ENCODE assay signal across 22 mouse cellular contexts in the genomic region with DNA sequence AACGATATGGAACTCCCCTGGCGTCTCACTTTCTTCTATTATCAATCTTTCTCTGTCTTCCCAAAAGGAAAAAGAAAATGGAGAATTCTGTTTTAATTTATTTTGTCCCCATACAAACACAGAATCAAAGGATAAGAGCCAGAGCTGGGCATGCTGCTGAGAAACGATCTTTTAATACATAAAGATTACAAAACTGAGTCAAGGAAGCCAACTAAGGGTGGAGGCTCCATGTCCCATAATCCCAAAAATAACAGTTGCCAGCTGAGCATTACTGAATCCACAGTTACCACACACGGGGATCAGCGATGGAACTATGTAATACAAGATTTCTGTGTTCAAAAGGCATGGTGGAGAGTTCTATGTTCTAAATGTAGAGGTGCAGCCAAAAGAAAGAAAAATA.
DNase-seq lines count a peak whose midpoint lies in the region; ATAC-seq and TF ChIP-seq lines count a peak whose summit lies in the region.
"Had no signal": no experiment of that assay in that cellular context is flagged by ENCODE, and none has a peak within 500 bp of the region (broad histone marks: within the 10 kb centered on the region; RNA-seq: fewer than 3 reads in every experiment).

No protein-coding gene starts in this region.

- no peak overlapping the region for H3K4me2 ChIP-seq in midbrain, embryonic 11.5 days
- H3K4me2 ChIP-seq in midbrain, embryonic 13.5 days (replicated peaks), result no peak overlapping the region
- H3K4me2 ChIP-seq in forebrain, embryonic 12.5 days, result no peak overlapping the region

- no peaks in the 10 kb centered on the region for H3K27me3 ChIP-seq in midbrain, embryonic 11.5 days (ENCODE audit: control insufficient read depth, insufficient read depth, low read length)
- no peaks in the 10 kb centered on the region for H3K27me3 ChIP-seq in midbrain, embryonic 13.5 days
- H3K27me3 ChIP-seq in heart, adult 2 months (ENCODE audit: control insufficient read depth, insufficient read depth, low read length), result no peaks in the 10 kb centered on the region
- H3K27me3 ChIP-seq in forebrain, embryonic 12.5 days, result no peaks in the 10 kb centered on the region
- H3K27me3 ChIP-seq: CH12.LX, Patski had no signal

- H3K4me1 ChIP-seq in midbrain, embryonic 11.5 days (ENCODE audit: control insufficient read depth, insufficient read depth, low read length), result no peaks in the 10 kb centered on the region
- H3K4me1 ChIP-seq in midbrain, embryonic 13.5 days (replicated peaks), result no peaks in the 10 kb centered on the region
- H3K4me1 ChIP-seq in heart, adult 2 months (ENCODE audit: control insufficient read depth, insufficient read depth, low read length), result peaks cover 3% of the 10 kb centered on the region
- no peaks in the 10 kb centered on the region for H3K4me1 ChIP-seq in forebrain, embryonic 12.5 days

- no peak for ATAC-seq in midbrain, embryonic 11.5 days (ENCODE audit: low FRiP score)
- ATAC-seq in midbrain, embryonic 13.5 days, result no peak
- no peak for ATAC-seq in forebrain, embryonic 12.5 days (ENCODE audit: low FRiP score)
- ATAC-seq: activated CD4-positive, CD25-positive, alpha-beta regulatory T cell, adult 4 months; CD4-positive, CD25-positive, alpha-beta regulatory T cell, adult 4 months; Patski had no signal

- H3K36me3 ChIP-seq in midbrain, embryonic 11.5 days (ENCODE audit: control insufficient read depth, insufficient read depth, low read length), result no peaks in the 10 kb centered on the region
- no peaks in the 10 kb centered on the region for H3K36me3 ChIP-seq in midbrain, embryonic 13.5 days
- H3K36me3 ChIP-seq in heart, adult 2 months (ENCODE audit: control insufficient read depth, insufficient read depth, low read length), result peaks cover 5% of the 10 kb centered on the region
- no peaks in the 10 kb centered on the region for H3K36me3 ChIP-seq in forebrain, embryonic 12.5 days (replicated peaks)
- H3K36me3 ChIP-seq: G1E had no signal

- intact Hi-C loops in heart, adult 2 months (cut with DNase I), result no loop called here

- no peaks in the 10 kb centered on the region for H3K9me3 ChIP-seq in midbrain, embryonic 11.5 days (ENCODE audit: control insufficient read depth, low read length)
- H3K9me3 ChIP-seq in midbrain, embryonic 13.5 days, result no peaks in the 10 kb centered on the region
- no peaks in the 10 kb centered on the region for H3K9me3 ChIP-seq in forebrain, embryonic 12.5 days

- DNase-seq in midbrain, embryonic 11.5 days (ENCODE audit: low spot score, missing footprints), result peak; percentile 56
- peak; percentile 59 for DNase-seq in fat pad, adult 2 months (ENCODE audit: extremely low read depth, low read depth, low spot score)
- DNase-seq in gonadal fat pad, adult 2 months (ENCODE audit: low read depth), result peak; percentile 61
- peak; percentile 13 for DNase-seq in skeletal muscle tissue, adult 2 months (ENCODE audit: low read depth, low spot score)
- no peak for DNase-seq in heart, adult 2 months
- DNase-seq in cerebellum, postnatal 4 days (ENCODE audit: low spot score in 2 of 2), result no peak
- DNase-seq: adrenal gland, adult 2 months; adrenal gland, adult 8-10 months; adrenal gland, postnatal 10 days; adrenal gland, postnatal 14 days; adrenal gland, postnatal 25 days; adrenal gland, postnatal 36 days; B cell, adult 2 months; cerebellum, adult 11 months; cerebellum, adult 11-12 months had no signal

- TF ChIP-seq EP300 in heart, adult 2 months (IDR thresholded peaks at IDR 0.05; ENCODE audit: insufficient read depth, low read depth, low read length), result no peak

- TF ChIP-seq CTCF in heart, adult 2 months (IDR thresholded peaks at IDR 0.05), result no peak

- TF ChIP-seq POLR2A in heart, adult 2 months (IDR thresholded peaks at IDR 0.05; ENCODE audit: insufficient read depth, low read depth, low read length), result no peak

- no peak overlapping the region for H3K9ac ChIP-seq in midbrain, embryonic 11.5 days (ENCODE audit: low read length)
- H3K9ac ChIP-seq in midbrain, embryonic 13.5 days (replicated peaks), result no peak overlapping the region
- H3K9ac ChIP-seq in heart, adult 2 months (ENCODE audit: low read depth, low read length), result no peak overlapping the region
- H3K9ac ChIP-seq in forebrain, embryonic 12.5 days, result no peak overlapping the region

- no peak overlapping the region for H3K27ac ChIP-seq in midbrain, embryonic 11.5 days (ENCODE audit: low read depth, low read length)
- no peak overlapping the region for H3K27ac ChIP-seq in midbrain, embryonic 13.5 days
- no peak overlapping the region for H3K27ac ChIP-seq in heart, adult 2 months
- H3K27ac ChIP-seq in forebrain, embryonic 12.5 days, result no peak overlapping the region

- 94% methylated on average over 5 of the region's 5 CpGs for WGBS in midbrain, embryonic 11.5 days
- WGBS in midbrain, embryonic 13.5 days, result 93% methylated on average over 5 of the region's 5 CpGs
- whole genome bisulfite sequencing in heart, adult 2 months, result 89% methylated on average over 5 of the region's 5 CpGs
- WGBS in forebrain, embryonic 12.5 days, result 94% methylated on average over 5 of the region's 5 CpGs

- H3K79me2 ChIP-seq in heart, adult 2 months (replicated peaks; ENCODE audit: control insufficient read depth, insufficient read depth, low read length), result peaks cover 4% of the 10 kb centered on the region; the same call in 1 of the 2 replicates

- H3K4me3 ChIP-seq in midbrain, embryonic 11.5 days (ENCODE audit: low read depth, low read length), result no peak overlapping the region
- H3K4me3 ChIP-seq in midbrain, embryonic 13.5 days (replicated peaks), result no peak overlapping the region
- H3K4me3 ChIP-seq in heart, adult 2 months, result no peak overlapping the region
- H3K4me3 ChIP-seq in forebrain, embryonic 12.5 days (replicated peaks), result no peak overlapping the region

Comparison
In these comparisons a context has a peak if more than half of its experiments do, and no peak if none do; other contexts are left out.
1. DNase-seq: peak in midbrain, embryonic 11.5 days (single experiment), fat pad, adult 2 months (single experiment), gonadal fat pad, adult 2 months (single experiment) and skeletal muscle tissue, adult 2 months (single experiment); none in heart, adult 2 months (0 of 2) and cerebellum, postnatal 4 days (0 of 2).